Mouse (Mus musculus) inflammation-experienced regulatory T-cells (primary cell): ENCODE measurements around the gene Gm3752. TPM values are rescaled to one million over a fixed set of nuclear protein-coding genes. Genes with fewer than 3 reads are reported as not detected.

ENCODE experiments used
- polyA plus RNA-seq, 2 experiments: library from polyadenylated mRNA; unstranded; fragments of 100-300 nt; shearing (Covaris generic); gene quantifications; one replicate each; pipeline ENCODE4 v1.2.1; 2017

Gene Gm3752
- 10 to 100 TPM in 1 of 2 experiments, 1 to 10 TPM in 1; 7.1 to 14.6 TPM for polyA plus RNA-seq

DNA sequence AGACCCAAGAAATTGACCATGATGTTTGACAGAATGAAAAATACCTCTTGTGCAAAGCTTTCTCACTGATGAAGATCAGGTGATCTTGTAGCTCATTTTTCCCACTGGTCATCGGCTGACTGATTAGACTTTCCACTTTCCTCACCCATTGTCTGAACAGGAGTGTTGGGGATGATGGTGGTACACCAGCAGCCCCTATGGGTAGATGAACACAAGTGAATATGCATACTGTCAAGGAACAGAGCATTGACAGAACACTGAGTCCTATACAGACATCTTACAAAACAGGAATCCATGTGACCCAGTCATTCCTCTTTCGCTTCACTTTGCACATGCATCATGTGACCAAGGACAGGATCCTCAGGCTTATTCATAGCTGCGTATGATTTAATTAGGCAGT lies at the start of gene Gm3752:
Gm3752 (minus strand) TSS at position 101 of the 400 bp plus-strand sequence.

DNA sequence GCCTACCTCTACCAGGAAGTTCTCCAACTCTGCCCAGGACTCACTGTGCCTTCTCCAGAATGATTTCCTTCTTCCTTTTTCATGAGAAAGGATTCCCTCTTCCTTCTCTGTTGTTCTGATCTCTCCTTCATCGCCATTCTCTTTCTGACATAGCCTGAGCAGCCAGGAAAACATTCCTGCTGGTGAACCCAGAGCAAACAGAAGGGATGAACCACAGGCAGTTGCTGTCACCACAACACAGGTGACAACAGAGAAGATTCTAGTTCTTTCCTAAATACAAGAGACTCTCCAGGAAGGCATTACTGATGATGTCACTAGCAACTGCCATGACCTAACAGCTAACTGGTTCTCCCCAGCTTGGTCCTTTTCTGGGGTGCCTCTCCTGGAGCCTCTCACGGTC lies 32.7 kb downstream of the Gm3752 start, which contains the start of gene Gm3755:
Gm3755 (minus strand) TSS at position 101 of the 400 bp plus-strand sequence.

Other genes with a start within 250 kb of the Gm3752 start
- gene Gm3727, start 219.0 kb downstream of the Gm3752 start, polyA plus RNA-seq = not detected
- 10 to 100 TPM in 1 of 2 experiments, 1 to 10 TPM in 1; 7.2 to 14.7 TPM for gene Gm3739, start 168.7 kb downstream of the Gm3752 start, polyA plus RNA-seq
- gene Gm5797, start 151.4 kb downstream of the Gm3752 start, polyA plus RNA-seq = not detected
- not detected for gene Gm8374, start 118.6 kb downstream of the Gm3752 start, polyA plus RNA-seq
- not detected for gene Gm3755, start 32.8 kb downstream of the Gm3752 start, polyA plus RNA-seq
- gene Gm3558, start 84.8 kb upstream of the Gm3752 start, polyA plus RNA-seq = 1 to 10 TPM in 1 of 2 experiments, not detected in 1; 4.6 TPM
- under 1 TPM in 1 of 2 experiments, not detected in 1; 0.25 TPM for gene Gm10338, start 111.8 kb upstream of the Gm3752 start, polyA plus RNA-seq
- not detected for gene Gm10128, start 160.2 kb upstream of the Gm3752 start, polyA plus RNA-seq